Mouse (Mus musculus) gastrocnemius, adult 2 months (tissue): ENCODE results near the gene Hemk1. TPM values are rescaled to one million over a fixed set of nuclear protein-coding genes. Genes with fewer than 3 reads are reported as not detected.

Source experiments
- DNase-seq: peaks from one replicate; pipeline ENCODE4 v3.0.0; 2022
- H3K27ac ChIP-seq: fragments of 200-600 bp; 2 replicates; pipeline ENCODE4 v1.8.1; 2022; ENCODE audit warnings: mild to moderate bottlenecking
- H3K4me3 ChIP-seq: fragments of 200-600 bp; 2 replicates; pipeline ENCODE4 v1.8.1; 2022; ENCODE audit warnings: mild to moderate bottlenecking, moderate library complexity
- CTCF ChIP-seq: fragments of 200-600 bp; IDR thresholded peaks from 2 replicates; pipeline ENCODE4 v1.8.1; 2022; ENCODE audit warnings: antibody characterized with exemption, mild to moderate bottlenecking, moderate library complexity
- intact Hi-C: fragments of 180-260 bp; cut with DNase I; formaldehyde crosslinking; loops from one replicate; pipeline ENCODE4 v1.15.1; 2025
- total RNA-seq, 2 experiments: library from RNA; stranded (reverse); gene quantifications; 2 replicates each; pipeline ENCODE4 v1.2.3; 2021

Gene Hemk1
- total RNA-seq, 2 experiments from 2014 or later, result 11.6 to 14.4 TPM

DNA sequence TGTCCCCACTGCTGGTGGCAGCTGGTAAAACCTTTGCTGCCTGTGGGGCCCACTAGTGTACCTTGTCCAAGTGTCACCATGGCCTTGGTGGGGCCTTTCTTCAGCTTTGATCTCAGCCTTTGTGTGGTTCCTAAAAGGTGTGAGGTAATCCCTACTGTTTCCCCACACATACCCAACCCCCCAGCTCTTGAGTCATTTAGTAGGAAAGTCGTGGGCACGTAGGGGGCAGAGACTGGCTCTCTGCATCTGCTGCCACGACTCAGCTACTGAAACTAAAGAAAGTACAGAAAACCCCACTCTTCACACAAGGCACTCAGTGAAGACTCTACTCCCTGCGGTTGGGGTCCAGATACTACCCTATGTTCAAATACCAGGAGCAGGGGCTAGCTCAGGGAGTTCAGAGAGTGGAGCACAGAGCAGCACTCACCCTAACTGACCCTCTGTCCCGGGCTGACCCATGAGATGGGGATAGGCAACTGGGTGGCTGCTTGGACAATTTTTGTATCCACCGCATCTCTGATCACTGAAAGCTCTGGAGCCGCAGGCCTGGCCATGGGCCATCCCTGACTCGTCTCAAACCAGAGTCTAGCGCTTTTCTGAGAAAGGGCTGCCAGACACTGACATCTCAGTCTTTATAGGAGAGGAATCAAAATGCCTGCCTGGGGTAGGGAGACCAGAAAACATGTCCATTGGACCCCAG lies 34.9 kb downstream of the Hemk1 start:
- DNase-seq, result no peak
- peak overlapping the region; percentile 4 for H3K27ac ChIP-seq
- intact Hi-C loops, result no loop called here
- no peak overlapping the region for H3K4me3 ChIP-seq
- no peak for TF ChIP-seq CTCF

DNA sequence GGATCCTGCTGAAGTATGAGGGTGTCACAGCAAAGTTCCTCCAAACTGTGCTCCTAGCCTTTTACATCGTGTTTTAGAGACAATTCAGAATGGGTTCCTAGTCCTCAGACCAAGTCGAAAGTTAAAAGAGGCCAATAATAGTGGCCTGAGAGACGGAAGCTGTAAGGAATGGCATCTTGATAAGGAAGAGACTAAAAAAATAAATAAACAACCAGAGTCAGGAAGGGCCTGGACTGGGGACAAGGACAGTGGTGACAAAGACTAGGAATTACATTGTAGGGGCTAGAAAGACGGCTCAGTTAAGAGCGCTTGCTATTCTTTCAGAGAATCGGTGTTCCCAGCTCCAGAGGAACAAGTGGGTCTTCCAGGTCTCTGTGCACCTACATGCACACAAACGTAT lies 35.6 kb downstream of the Hemk1 start:
- H3K4me3 ChIP-seq, result no peak overlapping the region
- intact Hi-C loops, result no loop called here
- no peak for DNase-seq
- TF ChIP-seq CTCF, result no peak
- H3K27ac ChIP-seq, result no peak overlapping the region

DNA sequence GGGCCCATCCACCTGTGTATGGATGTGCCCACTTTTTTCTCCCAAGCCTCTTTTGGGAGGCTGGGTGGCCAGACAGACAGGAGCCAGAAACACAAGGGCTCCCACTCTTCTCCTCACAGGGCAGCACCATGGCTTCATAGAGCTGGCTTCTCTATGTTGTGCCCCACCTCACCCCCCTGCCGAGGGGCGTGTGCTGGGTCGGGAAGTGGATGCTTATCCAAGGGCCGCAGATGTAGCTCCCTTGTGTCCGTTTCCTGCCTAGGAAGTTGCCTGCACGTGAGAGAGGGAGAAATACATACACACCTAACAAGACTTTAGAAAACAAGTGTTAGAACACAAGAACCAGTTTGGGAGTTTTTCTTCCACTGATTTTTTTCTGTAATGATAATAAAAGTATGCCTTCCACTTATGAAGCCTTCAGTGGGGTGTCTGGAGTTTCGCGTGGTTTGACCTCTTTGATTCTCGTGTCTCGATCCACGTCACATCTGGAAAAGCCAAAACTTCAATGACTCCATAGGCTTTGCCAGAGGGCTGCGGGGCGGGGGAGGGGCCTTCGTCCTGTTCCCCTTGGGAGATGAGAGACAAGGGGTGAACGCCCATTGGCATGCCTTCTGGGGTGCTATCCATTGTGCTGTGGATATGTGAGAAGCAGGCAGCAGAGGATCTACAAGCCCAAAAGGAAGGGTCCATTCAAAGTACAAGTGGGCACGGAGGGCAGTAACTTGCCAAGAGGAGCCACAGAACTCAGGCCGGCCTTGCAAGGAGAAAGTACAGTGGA lies 36.4 kb downstream of the Hemk1 start:
- DNase-seq, result no peak
- Histone ChIP-seq H3K4me3 (no peak overlapping the region), H3K27ac (peak overlapping the region; percentile 40)
- intact Hi-C loops, result no loop called here
- TF ChIP-seq CTCF, result no peak

DNA sequence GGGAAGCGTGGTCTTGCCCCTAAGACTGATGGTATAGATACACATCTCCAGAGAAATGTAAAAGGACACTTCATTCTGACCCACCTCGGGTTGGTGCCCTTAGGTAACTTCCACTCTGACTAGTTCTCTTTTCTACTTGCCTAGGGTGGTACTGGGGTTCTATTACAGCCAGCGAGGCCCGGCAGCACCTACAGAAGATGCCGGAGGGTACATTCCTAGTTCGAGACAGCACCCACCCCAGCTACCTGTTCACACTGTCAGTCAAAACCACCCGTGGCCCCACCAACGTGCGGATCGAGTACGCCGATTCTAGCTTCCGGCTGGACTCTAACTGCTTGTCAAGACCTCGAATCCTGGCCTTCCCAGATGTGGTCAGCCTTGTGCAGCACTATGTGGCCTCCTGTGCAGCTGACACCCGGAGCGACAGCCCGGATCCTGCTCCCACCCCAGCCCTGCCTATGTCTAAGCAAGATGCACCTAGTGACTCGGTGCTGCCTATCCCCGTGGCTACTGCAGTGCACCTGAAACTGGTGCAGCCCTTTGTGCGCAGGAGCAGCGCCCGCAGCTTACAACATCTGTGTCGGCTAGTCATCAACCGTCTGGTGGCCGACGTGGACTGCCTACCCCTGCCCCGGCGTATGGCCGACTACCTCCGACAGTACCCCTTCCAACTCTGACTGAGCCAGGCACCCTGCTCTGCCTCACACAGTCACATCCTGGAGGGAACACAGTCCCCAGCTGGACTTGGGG lies 37.8 kb downstream of the Hemk1 start:
- Histone ChIP-seq H3K27ac (peak overlapping the region; percentile 80; the same call in 1 of the 2 replicates), H3K4me3 (peak overlapping the region; percentile 77)
- TF ChIP-seq CTCF, result no peak
- no peak for DNase-seq
- intact Hi-C loops, result no loop called here

DNA sequence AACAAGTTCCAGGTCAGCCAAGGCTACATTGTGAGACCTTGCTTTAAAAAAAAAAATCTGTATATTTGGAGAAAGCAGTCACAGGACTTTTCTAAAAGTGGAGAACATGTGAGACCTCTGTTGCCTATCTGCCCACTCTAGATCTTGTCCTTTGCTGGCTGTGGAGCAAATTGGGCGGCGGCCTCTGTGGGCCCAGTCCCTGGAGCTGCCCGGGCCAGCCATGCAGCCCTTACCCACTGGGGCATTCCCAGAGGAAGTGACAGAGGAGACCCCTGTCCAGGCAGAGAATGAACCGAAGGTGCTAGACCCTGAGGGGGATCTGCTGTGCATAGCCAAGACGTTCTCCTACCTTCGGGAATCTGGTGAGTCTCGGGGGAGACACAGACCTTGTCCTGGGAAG lies 38.4 kb downstream of the Hemk1 start:
- peak; percentile 35 for DNase-seq
- peak overlapping the region; percentile 77 for H3K4me3 ChIP-seq

DNA sequence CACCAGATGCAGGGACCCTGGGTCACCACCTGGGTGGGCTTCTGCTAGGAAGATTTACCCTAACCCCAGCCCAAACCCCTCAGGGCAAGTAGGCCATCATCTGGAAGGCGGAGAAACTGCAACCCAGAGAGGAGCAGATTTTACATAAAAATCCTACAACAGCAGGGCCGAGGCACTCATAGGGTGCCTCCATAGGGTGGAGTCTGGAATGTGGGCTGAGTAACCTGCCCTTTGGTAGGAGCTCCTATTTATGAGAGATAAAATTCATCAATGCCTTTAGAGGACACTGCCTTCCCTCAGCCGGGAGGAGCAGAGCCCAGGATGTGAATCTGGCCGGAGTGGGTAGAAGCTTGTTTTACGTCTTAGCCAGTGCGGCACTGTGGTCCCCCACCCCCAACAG lies 39.3 kb downstream of the Hemk1 start:
- TF ChIP-seq CTCF, result no peak
- peak; percentile 25 for DNase-seq
- Histone ChIP-seq H3K27ac (peak overlapping the region; percentile 80), H3K4me3 (peak overlapping the region; percentile 77)
- intact Hi-C loops, result loop anchor here (10.0 kb wide), 1 partner anchor 614 kb away; the partner anchor contains the start of gene Tex264

More for the DNA sequence above, 38.4 kb downstream of the Hemk1 start:
- no peak for TF ChIP-seq CTCF
- H3K27ac ChIP-seq, result peak overlapping the region; percentile 80; the same call in 1 of the 2 replicates
- intact Hi-C loops, result loop anchor here (10.0 kb wide), 1 partner anchor 615 kb away; the partner anchor contains the start of gene Tex264

DNA sequence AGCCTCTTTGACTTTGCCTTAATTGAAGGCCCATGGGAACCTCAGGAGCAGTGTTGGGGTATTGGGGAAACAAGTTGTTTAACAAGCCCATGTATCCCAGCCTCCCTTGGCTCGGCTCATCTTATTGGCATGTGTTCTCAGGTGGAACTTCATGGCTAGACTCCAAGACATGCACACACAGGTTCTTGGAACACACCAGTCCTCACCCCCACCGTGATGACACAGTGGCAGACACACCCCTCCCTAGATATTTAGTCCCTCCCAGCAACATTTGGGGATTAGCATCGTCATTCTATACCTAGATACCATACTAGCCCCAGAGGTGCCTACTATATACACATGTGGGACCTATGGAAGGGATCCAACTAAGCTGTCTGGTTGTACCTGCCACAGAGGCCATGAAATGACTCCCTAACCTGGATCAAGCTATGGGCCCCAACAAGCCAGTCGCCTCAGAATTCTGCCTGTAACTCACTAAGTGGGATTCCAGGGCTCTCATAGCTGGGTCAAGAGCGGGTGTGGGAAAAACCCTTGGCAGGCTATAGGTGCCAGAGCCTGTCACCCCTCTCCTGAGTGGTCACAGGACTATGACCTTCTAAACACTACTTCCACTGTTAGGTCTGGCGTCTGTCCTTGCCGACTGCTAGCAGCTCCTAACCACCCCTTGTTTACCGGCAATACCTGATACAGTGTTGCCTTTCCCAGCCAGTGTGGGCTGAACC lies 39.9 kb downstream of the Hemk1 start:
- intact Hi-C loops, result loop anchor here (10.0 kb wide), 1 partner anchor 613 kb away; the partner anchor contains the start of gene Tex264
- Histone ChIP-seq H3K27ac (peak overlapping the region; percentile 80), H3K4me3 (peak overlapping the region; percentile 77)
- no peak for TF ChIP-seq CTCF
- peak; percentile 45 for DNase-seq

DNA sequence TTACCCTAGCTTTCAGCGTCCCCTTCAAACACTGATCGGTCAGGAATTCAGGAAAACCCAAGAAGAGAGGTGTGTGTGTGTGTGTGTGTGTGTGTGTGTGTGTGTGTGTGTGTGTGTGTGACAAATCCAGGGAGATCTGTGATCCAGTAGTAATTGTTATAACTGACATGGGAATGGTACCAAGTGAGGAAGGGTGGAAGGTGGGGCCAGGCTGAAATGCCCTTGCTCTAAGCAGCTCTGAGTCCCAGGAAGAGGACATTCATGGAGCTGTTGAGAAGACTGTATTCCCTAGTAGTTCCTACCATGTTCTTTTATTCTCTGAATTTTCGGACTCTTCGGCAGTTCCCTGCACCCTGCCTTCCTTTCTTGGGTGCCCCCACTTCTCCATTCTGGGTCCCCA lies 40.5 kb downstream of the Hemk1 start:
- TF ChIP-seq CTCF, result no peak
- peak overlapping the region; percentile 77 for H3K4me3 ChIP-seq
- intact Hi-C loops, result loop anchor here (10.0 kb wide), 1 partner anchor 613 kb away; the partner anchor contains the start of gene Tex264
- H3K27ac ChIP-seq, result peak overlapping the region; percentile 90
- no peak for DNase-seq

DNA sequence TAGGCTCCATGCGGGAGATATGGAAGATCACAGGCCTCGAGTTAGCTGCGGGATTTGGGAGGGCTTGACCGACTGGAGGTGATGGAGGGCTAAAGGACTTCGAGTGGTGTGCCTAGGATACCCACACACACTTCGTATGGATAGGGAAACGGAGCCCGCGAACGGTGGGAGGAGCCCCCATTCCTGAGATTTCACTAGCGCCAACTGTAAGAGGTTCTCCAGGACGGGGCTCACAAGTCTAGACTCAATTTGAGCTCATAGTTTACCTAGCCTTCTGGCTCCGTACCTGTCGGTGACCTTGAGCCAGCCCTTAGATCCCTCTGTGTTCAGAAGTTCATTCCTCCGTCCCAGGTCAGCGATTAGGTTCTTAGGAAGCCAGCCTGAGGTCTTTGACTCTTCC lies 41.1 kb downstream of the Hemk1 start:
- H3K4me3 ChIP-seq, result peak overlapping the region; percentile 77
- intact Hi-C loops, result loop anchor here (10.0 kb wide), 1 partner anchor 612 kb away; the partner anchor contains the start of gene Tex264
- DNase-seq, result no peak
- no peak for TF ChIP-seq CTCF
- H3K27ac ChIP-seq, result peak overlapping the region; percentile 90

DNA sequence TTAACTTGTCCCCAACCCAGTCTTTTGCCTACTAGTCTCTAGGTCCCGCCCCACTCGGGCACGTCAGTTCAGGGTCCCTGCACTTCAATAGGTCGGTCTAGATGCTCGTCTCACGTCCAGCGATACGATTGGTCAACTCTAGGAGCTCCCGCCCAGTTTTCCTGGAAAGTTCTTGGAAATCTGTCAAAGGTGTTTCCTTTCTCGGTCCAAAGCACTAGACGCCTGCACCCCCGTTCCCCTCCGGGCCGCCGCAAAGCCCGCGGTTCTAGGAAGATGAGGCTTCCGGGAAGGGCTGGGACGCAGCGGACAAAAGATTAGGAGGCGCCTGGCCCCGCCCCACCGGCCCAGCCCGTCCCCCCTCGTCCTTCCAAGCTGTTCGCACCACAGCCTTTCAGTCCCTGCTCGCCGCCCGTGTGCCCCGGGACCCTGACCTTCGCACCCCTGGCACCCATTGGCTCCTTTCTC lies 41.6 kb downstream of the Hemk1 start:
- peak overlapping the region; percentile 90 for H3K27ac ChIP-seq
- peak; percentile 92 for DNase-seq
- intact Hi-C loops, result loop anchor here (10.0 kb wide), 1 partner anchor 612 kb away; the partner anchor contains the start of gene Tex264
- peak overlapping the region; percentile 77 for H3K4me3 ChIP-seq
- TF ChIP-seq CTCF, result no peak

DNA sequence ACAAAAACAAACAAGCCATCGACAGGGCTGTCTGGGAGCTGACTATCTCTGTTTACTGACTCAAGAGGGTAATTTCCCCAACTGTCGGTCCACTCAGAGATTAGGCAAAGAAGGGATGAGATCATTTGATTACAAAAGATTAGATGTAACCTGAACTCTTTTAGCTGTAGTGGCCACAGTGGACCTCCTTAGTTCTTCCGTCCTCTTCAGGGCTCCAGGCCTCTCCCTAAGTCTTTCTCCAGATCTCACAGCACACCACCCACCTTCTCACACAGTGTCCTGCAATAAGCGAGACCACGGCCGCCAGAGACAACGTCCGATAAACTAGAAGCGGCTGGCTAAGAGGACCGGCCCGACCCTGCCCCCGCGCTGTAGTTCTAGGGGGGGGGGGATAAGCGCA lies 42.1 kb downstream of the Hemk1 start:
- TF ChIP-seq CTCF, result no peak
- intact Hi-C loops, result loop anchor here (10.0 kb wide), 1 partner anchor 611 kb away; the partner anchor contains the start of gene Tex264
- Histone ChIP-seq H3K27ac (peak overlapping the region; percentile 90), H3K4me3 (peak overlapping the region; percentile 77)
- DNase-seq, result no peak

DNA sequence AAGGTAGTCTGAATTCAATTTTAAA lies 42.3 kb downstream of the Hemk1 start, which contains the start of gene Cish:
Gene Cish, plus strand, starts transcription at position 11 of the 25 bp plus-strand sequence.
- Histone ChIP-seq H3K27ac (peak within 1 kb of the TSS; percentile 90), H3K4me3 (peak within 1 kb of the TSS; percentile 77)
- TF ChIP-seq CTCF, result no peak
- DNase-seq, result no peak
- intact Hi-C loops, result loop anchor here (10.0 kb wide), 1 partner anchor 611 kb away; the partner anchor contains the start of gene Tex264
